Comparison of ENCODE assay signal across 7 mouse cellular contexts in the genomic region with DNA sequence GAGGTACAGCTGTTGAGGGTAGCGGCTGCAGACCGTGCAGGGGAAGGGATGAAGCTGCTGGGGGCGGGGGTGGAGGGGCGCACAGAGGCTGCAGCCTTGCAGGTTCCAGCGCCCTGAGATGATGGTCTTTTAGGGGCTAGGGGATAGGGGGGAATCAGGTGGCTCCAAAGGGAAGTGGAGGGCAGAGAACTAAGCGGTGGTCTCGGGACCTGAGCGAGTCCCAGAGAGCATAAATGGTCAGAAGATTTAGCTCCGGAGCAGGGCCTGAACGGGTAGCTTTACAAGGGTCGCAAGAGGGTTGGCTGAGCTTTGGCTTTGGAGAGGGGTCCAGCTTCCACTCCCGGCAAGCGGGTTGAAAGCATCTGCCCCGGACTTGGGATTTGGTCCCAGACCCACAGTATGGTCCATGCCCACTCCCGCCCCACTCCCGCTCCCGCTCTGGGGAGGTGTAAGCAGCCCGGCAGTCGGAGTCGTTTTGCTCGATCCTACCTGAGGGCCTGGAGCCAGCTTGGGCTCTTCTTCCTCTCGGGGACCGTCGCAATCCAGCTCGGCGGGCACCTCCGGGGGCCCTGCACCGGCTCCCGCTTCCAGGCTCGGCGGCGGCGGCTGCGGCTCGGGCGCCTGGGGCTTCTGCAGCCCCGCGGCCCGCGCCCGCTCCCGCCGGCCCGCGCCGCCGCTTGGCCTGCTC. TPM values are rescaled to one million over a fixed set of nuclear protein-coding genes. Genes with fewer than 3 reads are reported as not detected.
DNase-seq lines count a peak whose midpoint lies in the region; ATAC-seq and TF ChIP-seq lines count a peak whose summit lies in the region.

No protein-coding gene starts in this region.

- H3K27me3 ChIP-seq in MEL (ENCODE audit: control insufficient read depth in 1 of 2, insufficient read depth in 2 of 2, low read length in 2 of 2) = no peaks in the 10 kb centered on the region
- H3K27me3 ChIP-seq in heart, adult 2 months (ENCODE audit: control insufficient read depth, insufficient read depth, low read length) = no peaks in the 10 kb centered on the region
- no peaks in the 10 kb centered on the region for H3K27me3 ChIP-seq in liver, postnatal 0 days (ENCODE audit: insufficient read depth, low read length)

- intact Hi-C loops in heart, adult 2 months (cut with DNase I) = loop anchor here (2.0 kb wide), 3 partner anchors 34 to 64 kb away; a partner anchor contains a TSS

- TF ChIP-seq CTCF in MEL (IDR thresholded peaks at IDR 0.05 in 2 of 3, conservative IDR thresholded peaks at IDR 0.05 in 1 of 3; ENCODE audit: control insufficient read depth in 1 of 3, insufficient read depth in 1 of 3, low read depth in 2 of 3, low read length in 3 of 3, poor library complexity in 1 of 3, severe bottlenecking in 1 of 3) = no peak
- no peak for TF ChIP-seq CTCF in cortical plate, adult 2 months (IDR thresholded peaks at IDR 0.05; ENCODE audit: extremely low read depth, insufficient read depth, low read length)
- TF ChIP-seq CTCF in heart, adult 2 months (IDR thresholded peaks at IDR 0.05) = no peak
- TF ChIP-seq CTCF in liver, postnatal 0 days (IDR thresholded peaks at IDR 0.05; ENCODE audit: low read depth) = no peak
- no peak for TF ChIP-seq CTCF in olfactory bulb, adult 2 months (IDR thresholded peaks at IDR 0.05; ENCODE audit: insufficient read depth, low read depth, low read length)

- peak overlapping the region; percentile 98 for H3K9ac ChIP-seq in MEL (ENCODE audit: control insufficient read depth, low read depth, low read length, poor library complexity, severe bottlenecking)
- H3K9ac ChIP-seq in heart, adult 2 months (ENCODE audit: low read depth, low read length) = peak overlapping the region; percentile 91
- peak overlapping the region; percentile 98 for H3K9ac ChIP-seq in liver, postnatal 0 days (replicated peaks)

- H3K4me1 ChIP-seq in MEL (ENCODE audit: control insufficient read depth in 1 of 2, insufficient read depth in 2 of 2, low read length in 2 of 2) = peaks cover 0 to 17% of the 10 kb centered on the region in 2 experiments; a peak in 3 of 4 replicates
- peaks cover 5% of the 10 kb centered on the region for H3K4me1 ChIP-seq in cortical plate, adult 2 months (ENCODE audit: control insufficient read depth, insufficient read depth, low read length)
- peaks cover 5% of the 10 kb centered on the region for H3K4me1 ChIP-seq in heart, adult 2 months (ENCODE audit: control insufficient read depth, insufficient read depth, low read length)
- peaks cover 16% of the 10 kb centered on the region for H3K4me1 ChIP-seq in liver, postnatal 0 days (ENCODE audit: insufficient read depth)
- peaks cover 17% of the 10 kb centered on the region; the same call in 1 of the 2 replicates for H3K4me1 ChIP-seq in olfactory bulb, adult 2 months (ENCODE audit: control insufficient read depth, insufficient read depth, low read length)

- H3K79me2 ChIP-seq in MEL (ENCODE audit: control insufficient read depth, insufficient read depth, low read length, poor library complexity) = peaks cover 19% of the 10 kb centered on the region
- peaks cover 8% of the 10 kb centered on the region for H3K79me2 ChIP-seq in heart, adult 2 months (replicated peaks; ENCODE audit: control insufficient read depth, insufficient read depth, low read length)

- peak overlapping the region; percentile 97 to 99 for H3K4me3 ChIP-seq in MEL (ENCODE audit: control insufficient read depth in 1 of 2, insufficient read depth in 1 of 2, low read depth in 2 of 2, low read length in 2 of 2)
- peak overlapping the region; percentile 88 for H3K4me3 ChIP-seq in cortical plate, adult 2 months (ENCODE audit: insufficient read depth, low read length)
- peak overlapping the region; percentile 67 for H3K4me3 ChIP-seq in heart, adult 2 months
- H3K4me3 ChIP-seq in liver, postnatal 0 days (ENCODE audit: low read depth, low read length) = peak overlapping the region; percentile 95
- H3K4me3 ChIP-seq in olfactory bulb, adult 2 months (ENCODE audit: insufficient read depth, low read depth, low read length) = peak overlapping the region; percentile 94

- peak overlapping the region; percentile 47 for H3K27ac ChIP-seq in MEL (ENCODE audit: control insufficient read depth, low read depth, low read length)
- H3K27ac ChIP-seq in cortical plate, adult 2 months (ENCODE audit: insufficient read depth, low read length) = 0 out of 2 replicates have a peak overlapping the region, but pooled peaks have one; percentile 57
- H3K27ac ChIP-seq in heart, adult 2 months = peak overlapping the region; percentile 85
- peak overlapping the region; percentile 87 for H3K27ac ChIP-seq in liver, postnatal 0 days (ENCODE audit: low read depth)
- peak overlapping the region; percentile 42; the same call in 1 of the 2 replicates for H3K27ac ChIP-seq in olfactory bulb, adult 2 months (ENCODE audit: insufficient read depth, low read depth, low read length)

- peaks cover 3 to 13% of the 10 kb centered on the region in 2 experiments; a peak in 2 of 4 replicates for H3K36me3 ChIP-seq in MEL (ENCODE audit: control insufficient read depth in 1 of 2, insufficient read depth in 2 of 2, low read length in 2 of 2)
- H3K36me3 ChIP-seq in heart, adult 2 months (ENCODE audit: control insufficient read depth, insufficient read depth, low read length) = no peaks in the 10 kb centered on the region
- peaks cover 10% of the 10 kb centered on the region; the same call in 1 of the 2 replicates for H3K36me3 ChIP-seq in liver, postnatal 0 days (replicated peaks; ENCODE audit: insufficient read depth, low read length)

- no peak for TF ChIP-seq RAD21 in MEL (IDR thresholded peaks at IDR 0.05; ENCODE audit: low read depth, low read length)

- WGBS in heart, adult 2 months = 6% methylated on average over 47 of the region's 47 CpGs
- WGBS in liver, postnatal 0 days (ENCODE audit: insufficient replicate concordance) = 1% methylated on average over 33 of the region's 47 CpGs
- 2% methylated on average over 47 of the region's 47 CpGs for WGBS in olfactory bulb, adult 2 months

- peak in 1 of 2 experiments; percentile 9; a peak in 1 of 4 replicates for TF ChIP-seq POLR2A in MEL (IDR thresholded peaks at IDR 0.05; ENCODE audit: control insufficient read depth in 1 of 2, insufficient read depth in 1 of 2, low read depth in 1 of 2, low read length in 2 of 2, poor library complexity in 1 of 2)
- no peak for TF ChIP-seq POLR2A in cortical plate, adult 2 months (IDR thresholded peaks at IDR 0.05; ENCODE audit: extremely low read depth, insufficient read depth, low read length)
- no peak for TF ChIP-seq POLR2A in heart, adult 2 months (IDR thresholded peaks at IDR 0.05; ENCODE audit: insufficient read depth, low read depth, low read length)
- no peak for TF ChIP-seq POLR2A in olfactory bulb, adult 2 months (IDR thresholded peaks at IDR 0.05; ENCODE audit: insufficient read depth, low read depth, low read length)

- H3K4me2 ChIP-seq in liver, postnatal 0 days (ENCODE audit: low read depth, low read length) = peak overlapping the region; percentile 84

- peak; percentile 68 for ATAC-seq in liver, postnatal 0 days

- TF ChIP-seq EP300 in MEL (IDR thresholded peaks at IDR 0.05; ENCODE audit: low read depth in 1 of 2, low read length in 2 of 2) = no peak
- no peak for TF ChIP-seq EP300 in heart, adult 2 months (IDR thresholded peaks at IDR 0.05; ENCODE audit: insufficient read depth, low read depth, low read length)
- TF ChIP-seq EP300 in liver, postnatal 0 days (IDR thresholded peaks at IDR 0.05; ENCODE audit: low read depth) = no peak

- peak; percentile 31 for DNase-seq in CD4-positive helper T cell, adult 2 months (ENCODE audit: low read depth, low spot score)
- DNase-seq in MEL (ENCODE audit: low read depth, low spot score) = peak; percentile 43
- peak in 1 of 2 experiments; percentile 66 for DNase-seq in heart, adult 2 months
- DNase-seq in kidney, adult 8-10 months = peak; percentile 26 to 29
- DNase-seq in liver, postnatal 0 days = peak; percentile 63

- no peaks in the 10 kb centered on the region for H3K9me3 ChIP-seq in MEL (replicated peaks; ENCODE audit: insufficient read depth, low read length)
- H3K9me3 ChIP-seq in liver, postnatal 0 days (ENCODE audit: low read length) = no peaks in the 10 kb centered on the region

RNA-seq across cellular contexts. Expression of a gene that starts 0.5 kb away (rescaled TPM):
- 11.7 and 11.9 TPM in 2 replicates for total RNA-seq in MEL (2012; rRNA removed)
- polyA plus RNA-seq in MEL (2012; ENCODE audit: insufficient read depth in 1 of 2, insufficient read length in 2 of 2, low read depth in 1 of 2, low replicate concordance in 2 of 2, missing spikeins in 1 of 2) = 10 to 100 TPM in 1 of 2 experiments, not detected in 1; 38.7 TPM
- 138 and 157 TPM in 2 replicates for polyA plus RNA-seq in cortical plate, adult 2 months (2012; rRNA removed)
- total RNA-seq in heart, adult 2 months (2021) = 10 to 100 TPM; 11.2 to 13.0 TPM
- 43.9 and 46.1 TPM in 2 replicates for polyA plus RNA-seq in heart, adult 2 months (2012; rRNA removed)
- 5.0 and 5.3 TPM in 2 replicates for polyA plus RNA-seq in liver, postnatal 0 days (2015; fragmentation: Nextera tagmentation; extraction: Ambion mirVana)
- 63.4 TPM in 1 of 2 replicates, not detected in the other for polyA plus RNA-seq in olfactory bulb, adult 2 months (2012; ENCODE audit: insufficient read depth, insufficient read length, low replicate concordance, missing spikeins)

RNA-seq across cellular contexts. Expression of a gene that starts 3.1 kb away (rescaled TPM):
- 185 and 222 TPM in 2 replicates for total RNA-seq in MEL (2012; rRNA removed)
- polyA plus RNA-seq in MEL (2012; ENCODE audit: insufficient read depth in 1 of 2, insufficient read length in 2 of 2, low read depth in 1 of 2, low replicate concordance in 2 of 2, missing spikeins in 1 of 2) = 100 to 1,000 TPM in 1 of 2 experiments, not detected in 1; 218 TPM
- polyA plus RNA-seq in cortical plate, adult 2 months (2012; rRNA removed) = 111 and 125 TPM in 2 replicates
- total RNA-seq in heart, adult 2 months (2021) = 10 to 100 TPM; 85.5 to 95.7 TPM
- 64.5 and 91.4 TPM in 2 replicates for polyA plus RNA-seq in heart, adult 2 months (2012; rRNA removed)
- 45.1 and 46.6 TPM in 2 replicates for polyA plus RNA-seq in liver, postnatal 0 days (2015; fragmentation: Nextera tagmentation; extraction: Ambion mirVana)
- not detected in 2 replicates for polyA plus RNA-seq in olfactory bulb, adult 2 months (2012; ENCODE audit: insufficient read depth, insufficient read length, low replicate concordance, missing spikeins)

RNA-seq across cellular contexts. Expression of a gene that starts 29.3 kb away (rescaled TPM):
- 15.0 and 18.0 TPM in 2 replicates for total RNA-seq in MEL (2012; rRNA removed)
- polyA plus RNA-seq in MEL (2012; ENCODE audit: insufficient read depth in 1 of 2, insufficient read length in 2 of 2, low read depth in 1 of 2, low replicate concordance in 2 of 2, missing spikeins in 1 of 2) = 10 to 100 TPM in 1 of 2 experiments, not detected in 1; 19.9 TPM
- 30.8 and 31.1 TPM in 2 replicates for polyA plus RNA-seq in cortical plate, adult 2 months (2012; rRNA removed)
- 1 to 10 TPM; 8.8 to 9.8 TPM for total RNA-seq in heart, adult 2 months (2021)
- polyA plus RNA-seq in heart, adult 2 months (2012; rRNA removed) = 11.4 and 13.2 TPM in 2 replicates
- polyA plus RNA-seq in liver, postnatal 0 days (2015; fragmentation: Nextera tagmentation; extraction: Ambion mirVana) = 5.4 and 6.4 TPM in 2 replicates
- polyA plus RNA-seq in olfactory bulb, adult 2 months (2012; ENCODE audit: insufficient read depth, insufficient read length, low replicate concordance, missing spikeins) = not detected in 2 replicates

RNA-seq across cellular contexts. Expression of a gene that starts 34.0 kb away (rescaled TPM):
- total RNA-seq in MEL (2012; rRNA removed) = 58.5 and 61.6 TPM in 2 replicates
- 10 to 100 TPM in 1 of 2 experiments, not detected in 1; 88.8 TPM for polyA plus RNA-seq in MEL (2012; ENCODE audit: insufficient read depth in 1 of 2, insufficient read length in 2 of 2, low read depth in 1 of 2, low replicate concordance in 2 of 2, missing spikeins in 1 of 2)
- 81.1 and 87.4 TPM in 2 replicates for polyA plus RNA-seq in cortical plate, adult 2 months (2012; rRNA removed)
- 10 to 100 TPM; 13.0 to 13.9 TPM for total RNA-seq in heart, adult 2 months (2021)
- 20.7 and 21.1 TPM in 2 replicates for polyA plus RNA-seq in heart, adult 2 months (2012; rRNA removed)
- 17.0 and 17.2 TPM in 2 replicates for polyA plus RNA-seq in liver, postnatal 0 days (2015; fragmentation: Nextera tagmentation; extraction: Ambion mirVana)
- polyA plus RNA-seq in olfactory bulb, adult 2 months (2012; ENCODE audit: insufficient read depth, insufficient read length, low replicate concordance, missing spikeins) = not detected in 2 replicates

RNA-seq across cellular contexts. Expression of a gene that starts 41.3 kb away (rescaled TPM):
- total RNA-seq in MEL (2012; rRNA removed) = 1.4 and 1.6 TPM in 2 replicates
- polyA plus RNA-seq in MEL (2012; ENCODE audit: insufficient read depth in 1 of 2, insufficient read length in 2 of 2, low read depth in 1 of 2, low replicate concordance in 2 of 2, missing spikeins in 1 of 2) = 1 to 10 TPM in 1 of 2 experiments, not detected in 1; 4.3 TPM
- polyA plus RNA-seq in cortical plate, adult 2 months (2012; rRNA removed) = 15.6 and 16.8 TPM in 2 replicates
- 1 to 10 TPM; 1.9 to 2.4 TPM for total RNA-seq in heart, adult 2 months (2021)
- 3.7 and 7.3 TPM in 2 replicates for polyA plus RNA-seq in heart, adult 2 months (2012; rRNA removed)
- 18.1 and 20.2 TPM in 2 replicates for polyA plus RNA-seq in liver, postnatal 0 days (2015; fragmentation: Nextera tagmentation; extraction: Ambion mirVana)
- not detected in 2 replicates for polyA plus RNA-seq in olfactory bulb, adult 2 months (2012; ENCODE audit: insufficient read depth, insufficient read length, low replicate concordance, missing spikeins)

Comparison
In these comparisons a context has a peak if more than half of its experiments do, and no peak if none do; other contexts are left out.
1. RNA of a gene that starts 3.1 kb away (polyA plus RNA-seq): 218 TPM in MEL, 111 to 125 TPM in cortical plate, adult 2 months, 64.5 to 91.4 TPM in heart, adult 2 months and 45.1 to 46.6 TPM in liver, postnatal 0 days; not detected in olfactory bulb, adult 2 months; every median in the first group is over 10 times any median in the second.
2. Peak in every context shown above with its lines, with median percentiles within 50 percentile points of each other: H3K27ac ChIP-seq, H3K4me3 ChIP-seq and H3K9ac ChIP-seq.